Mouse (Mus musculus) midbrain, embryonic 11.5 days (tissue): Measurements from ENCODE around the gene Spaca3. TPM values are rescaled to one million over a fixed set of nuclear protein-coding genes. Genes with fewer than 3 reads are reported as not detected.

Experiments
- ATAC-seq: fragments of 200-750 bp; cut with Nextera tagmentation; 2 replicates; pipeline ENCODE4 v1.8.0; 2017; ENCODE audit warnings: moderate TSS enrichment, moderate library complexity; ENCODE audit not compliant: low FRiP score
- DNase-seq: peaks from one replicate; pipeline ENCODE4 v3.0.0; 2015; ENCODE audit warnings: low spot score; ENCODE audit errors: missing footprints
- H3K27ac ChIP-seq: fragments of 300-500 bp; sonication (generic); 2 replicates; pipeline ENCODE4 v1.5.1; 2014; ENCODE audit warnings: low read depth, low read length
- H3K27me3 ChIP-seq: fragments of 300-500 bp; sonication (generic); 2 replicates; pipeline ENCODE4 v1.6.1; 2014; ENCODE audit warnings: mild to moderate bottlenecking, low read length, moderate library complexity, mixed read lengths; ENCODE audit not compliant: control insufficient read depth, insufficient read depth
- H3K36me3 ChIP-seq: fragments of 300-500 bp; sonication (generic); 2 replicates; pipeline ENCODE4 v1.6.1; 2014; ENCODE audit warnings: mild to moderate bottlenecking, low read length, moderate library complexity, mixed read lengths; ENCODE audit not compliant: control insufficient read depth, insufficient read depth
- H3K4me1 ChIP-seq: fragments of 300-500 bp; sonication (generic); 2 replicates; pipeline ENCODE4 v1.6.1; 2014; ENCODE audit warnings: low read length; ENCODE audit not compliant: control insufficient read depth, insufficient read depth
- H3K4me2 ChIP-seq: fragments of 300-500 bp; sonication (generic); 2 replicates; pipeline ENCODE4 v1.6.1; 2014; ENCODE audit warnings: mild to moderate bottlenecking, moderate library complexity
- H3K4me3 ChIP-seq: fragments of 300-500 bp; sonication (generic); 2 replicates; pipeline ENCODE4 v1.5.1; 2014; ENCODE audit warnings: low read depth, low read length
- H3K9ac ChIP-seq: fragments of 300-500 bp; sonication (generic); 2 replicates; pipeline ENCODE4 v1.6.1; 2014; ENCODE audit warnings: low read length
- H3K9me3 ChIP-seq: fragments of 300-500 bp; sonication (generic); 2 replicates; pipeline ENCODE4 v1.6.1; 2016; ENCODE audit warnings: low read length; ENCODE audit not compliant: control insufficient read depth
- WGBS: fragments of 180-500 bp; shearing (Covaris S2); extraction: QIAGEN DNeasy Blood & Tissue Kit; methylation state at CpG from one replicate; pipeline ENCODE4 v1.1.7; 2014; 5-methylcytosine and 5-hydroxymethylcytosine counted together
- polyA plus RNA-seq: library from polyadenylated mRNA; unstranded; fragments of >200 nt; fragmentation: Nextera tagmentation; extraction: Ambion mirVana; gene quantifications from 2 replicates; pipeline ENCODE4 v1.2.1, GENCODE M21; 2014

Spaca3 gene
- polyA plus RNA-seq, 1 experiment from 2014 or later, result not detected

- no peak overlapping the region for H3K9ac ChIP-seq
- H3K4me1 ChIP-seq, result no peaks in the 10 kb centered on the region
- no peaks in the 10 kb centered on the region for H3K27me3 ChIP-seq
- DNase-seq (no peak), ATAC-seq (no peak)
- H3K4me2 ChIP-seq, result no peak overlapping the region
- H3K27ac ChIP-seq, result no peak overlapping the region
- no peak overlapping the region for H3K4me3 ChIP-seq
- H3K9me3 ChIP-seq, result no peaks in the 10 kb centered on the region
- no peaks in the 10 kb centered on the region for H3K36me3 ChIP-seq
- 56% methylated on average over 3 of the region's 3 CpGs for WGBS
These were observed 5.2 kb upstream of the Spaca3 start for GRCm38 (mm10) chr11:80853014-80853413.

- H3K9ac ChIP-seq, result no peak overlapping the region
- DNase-seq (no peak), ATAC-seq (no peak)
- WGBS, result 93% methylated on average over 11 of the region's 11 CpGs
- H3K4me3 ChIP-seq, result no peak overlapping the region
- no peaks in the 10 kb centered on the region for H3K4me1 ChIP-seq
- H3K27ac ChIP-seq, result no peak overlapping the region
- no peak overlapping the region for H3K4me2 ChIP-seq
- H3K36me3 ChIP-seq, result no peaks in the 10 kb centered on the region
- H3K9me3 ChIP-seq, result no peaks in the 10 kb centered on the region
- H3K27me3 ChIP-seq, result no peaks in the 10 kb centered on the region
These were observed 3.7 kb upstream of the Spaca3 start for GRCm38 (mm10) chr11:80854430-80854829.

GRCm38 (mm10) chr11:80854908-80855307, 3.3 kb upstream of the Spaca3 start:
- H3K4me1 ChIP-seq, result no peaks in the 10 kb centered on the region
- H3K27ac ChIP-seq, result no peak overlapping the region
- WGBS, result 66% methylated on average over 7 of the region's 7 CpGs
- H3K27me3 ChIP-seq, result no peaks in the 10 kb centered on the region
- ATAC-seq, result no peak
- H3K9ac ChIP-seq, result no peak overlapping the region
- H3K4me3 ChIP-seq, result no peak overlapping the region
- no peaks in the 10 kb centered on the region for H3K9me3 ChIP-seq
- DNase-seq, result no peak
- H3K4me2 ChIP-seq, result no peak overlapping the region
- no peaks in the 10 kb centered on the region for H3K36me3 ChIP-seq

GRCm38 (mm10) chr11:80856827-80857226, 1.3 kb upstream of the Spaca3 start:
- Histone ChIP-seq H3K9ac (no peak overlapping the region), H3K36me3 (no peaks in the 10 kb centered on the region), H3K9me3 (no peaks in the 10 kb centered on the region), H3K4me2 (no peak overlapping the region), H3K27me3 (no peaks in the 10 kb centered on the region), H3K27ac (no peak overlapping the region), H3K4me1 (no peaks in the 10 kb centered on the region), H3K4me3 (no peak overlapping the region)
- ATAC-seq, result no peak
- DNase-seq, result no peak
- WGBS, result 86% methylated on average over 2 of the region's 2 CpGs

- Histone ChIP-seq H3K9me3 (no peaks in the 10 kb centered on the region), H3K4me2 (no peak overlapping the region), H3K27ac (no peak overlapping the region), H3K9ac (no peak overlapping the region), H3K36me3 (no peaks in the 10 kb centered on the region), H3K27me3 (no peaks in the 10 kb centered on the region), H3K4me1 (no peaks in the 10 kb centered on the region), H3K4me3 (no peak overlapping the region)
- ATAC-seq, result no peak
- no peak for DNase-seq
- WGBS, result 93% methylated on average over 7 of the region's 7 CpGs
These were observed 4.8 kb downstream of the Spaca3 start for GRCm38 (mm10) chr11:80862941-80863340.

GRCm38 (mm10) chr11:80868039-80868438, 9.9 kb downstream of the Spaca3 start:
- DNase-seq (no peak), ATAC-seq (no peak)
- H3K4me3 ChIP-seq, result no peak overlapping the region
- no peaks in the 10 kb centered on the region for H3K9me3 ChIP-seq
- whole genome bisulfite sequencing, result 87% methylated on average over 1 of the region's 1 CpGs
- H3K4me2 ChIP-seq, result no peak overlapping the region
- no peak overlapping the region for H3K27ac ChIP-seq
- no peaks in the 10 kb centered on the region for H3K4me1 ChIP-seq
- no peaks in the 10 kb centered on the region for H3K27me3 ChIP-seq
- no peak overlapping the region for H3K9ac ChIP-seq
- no peaks in the 10 kb centered on the region for H3K36me3 ChIP-seq

- no peak overlapping the region for H3K4me3 ChIP-seq
- H3K4me1 ChIP-seq, result no peaks in the 10 kb centered on the region
- H3K36me3 ChIP-seq, result no peaks in the 10 kb centered on the region
- peak; percentile 98 for DNase-seq
- H3K4me2 ChIP-seq, result no peak overlapping the region
- 67% methylated on average over 17 of the region's 17 CpGs for WGBS
- no peaks in the 10 kb centered on the region for H3K9me3 ChIP-seq
- ATAC-seq, result no peak
- H3K9ac ChIP-seq, result no peak overlapping the region
- no peaks in the 10 kb centered on the region for H3K27me3 ChIP-seq
- no peak overlapping the region for H3K27ac ChIP-seq
These were observed 14.6 kb downstream of the Spaca3 start for GRCm38 (mm10) chr11:80872509-80873474.

GRCm38 (mm10) chr11:80877131-80877651, 19.0 kb downstream of the Spaca3 start:
- no peak overlapping the region for H3K9ac ChIP-seq
- WGBS, result 69% methylated on average over 11 of the region's 11 CpGs
- ATAC-seq (no peak), DNase-seq (no peak)
- H3K4me3 ChIP-seq, result no peak overlapping the region
- H3K4me2 ChIP-seq, result no peak overlapping the region
- H3K27ac ChIP-seq, result no peak overlapping the region
- no peaks in the 10 kb centered on the region for H3K27me3 ChIP-seq
- H3K9me3 ChIP-seq, result no peaks in the 10 kb centered on the region
- no peaks in the 10 kb centered on the region for H3K36me3 ChIP-seq
- H3K4me1 ChIP-seq, result no peaks in the 10 kb centered on the region

GRCm38 (mm10) chr11:80878026-80878425, 19.9 kb downstream of the Spaca3 start:
- Histone ChIP-seq H3K36me3 (no peaks in the 10 kb centered on the region), H3K27ac (no peak overlapping the region), H3K4me3 (no peak overlapping the region), H3K9me3 (no peaks in the 10 kb centered on the region), H3K4me1 (no peaks in the 10 kb centered on the region), H3K4me2 (no peak overlapping the region), H3K27me3 (no peaks in the 10 kb centered on the region), H3K9ac (no peak overlapping the region)
- WGBS, result 83% methylated on average over 2 of the region's 2 CpGs
- DNase-seq (no peak), ATAC-seq (no peak)
